Mouse (Mus musculus): ENCODE measurements around the gene Dio1. TPM values are rescaled to one million over a fixed set of nuclear protein-coding genes. Genes with fewer than 3 reads are reported as not detected.

Dio1 gene
- polyA plus RNA-seq, 1 experiment from 2014 or later, result not detected

DNA sequence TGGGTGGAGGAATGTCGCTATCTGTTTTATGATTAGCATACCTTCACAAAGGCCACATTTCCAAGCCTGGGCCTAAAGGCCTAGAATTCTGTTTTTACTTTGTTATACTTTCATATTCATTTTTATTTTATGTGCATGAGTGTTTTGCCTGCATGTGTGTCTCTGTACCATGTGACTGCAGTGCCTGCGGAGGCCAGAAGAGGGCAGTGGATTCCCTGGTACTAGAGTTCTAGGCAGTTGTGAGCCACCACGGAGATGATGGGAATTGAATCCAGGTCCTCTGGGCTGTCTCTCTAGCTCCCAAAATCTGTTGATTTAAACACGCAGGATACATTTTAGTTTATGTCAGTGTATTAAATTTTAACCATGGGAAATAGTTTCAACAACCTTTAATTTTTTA lies 26.5 kb upstream of the Dio1 start:
- H3K4me3 ChIP-seq, result no peak overlapping the region
- H3K9me3 ChIP-seq (replicated peaks), result peaks cover 3% of the 10 kb centered on the region; the same call in 1 of the 2 replicates
- WGBS, result 89% methylated on average over 4 of the region's 4 CpGs
- no peaks in the 10 kb centered on the region for H3K4me1 ChIP-seq
- H3K36me3 ChIP-seq, result 0 out of 2 replicates have a peak, but pooled peaks cover 10% of the 10 kb centered on the region
- DNase-seq (ENCODE audit: low spot score), result no peak
- H3K27me3 ChIP-seq (ENCODE audit: low read depth, poor library complexity, severe bottlenecking), result no peaks in the 10 kb centered on the region
- H3K27ac ChIP-seq (replicated peaks), result no peak overlapping the region

DNA sequence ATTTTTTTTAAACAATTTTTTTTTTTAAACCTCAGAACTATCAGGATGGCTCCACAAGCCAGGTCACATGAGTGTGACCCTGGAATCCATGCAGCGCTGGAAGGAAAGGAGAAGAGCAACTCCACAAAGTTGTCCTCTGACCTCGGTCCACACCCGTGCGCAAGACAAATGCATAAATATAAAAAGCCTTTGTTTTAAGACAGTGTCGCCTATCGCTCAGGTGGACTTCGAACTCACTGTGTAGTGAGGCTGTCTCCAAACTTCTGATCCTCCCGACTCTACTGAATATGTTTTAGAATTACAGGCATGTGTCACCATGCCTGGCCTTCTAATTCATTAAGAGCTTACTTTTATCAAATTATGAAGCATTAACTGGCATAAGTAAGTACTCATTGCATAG lies 21.6 kb upstream of the Dio1 start:
- H3K36me3 ChIP-seq, result peaks cover 27% of the 10 kb centered on the region
- H3K27ac ChIP-seq (replicated peaks), result no peak overlapping the region
- peaks cover 2% of the 10 kb centered on the region; the same call in 1 of the 2 replicates for H3K9me3 ChIP-seq (replicated peaks)
- H3K27me3 ChIP-seq (ENCODE audit: low read depth, poor library complexity, severe bottlenecking), result no peaks in the 10 kb centered on the region
- no peak overlapping the region for H3K4me3 ChIP-seq
- 97% methylated on average over 8 of the region's 8 CpGs for WGBS
- H3K4me1 ChIP-seq, result no peaks in the 10 kb centered on the region
- DNase-seq (ENCODE audit: low spot score), result no peak

DNA sequence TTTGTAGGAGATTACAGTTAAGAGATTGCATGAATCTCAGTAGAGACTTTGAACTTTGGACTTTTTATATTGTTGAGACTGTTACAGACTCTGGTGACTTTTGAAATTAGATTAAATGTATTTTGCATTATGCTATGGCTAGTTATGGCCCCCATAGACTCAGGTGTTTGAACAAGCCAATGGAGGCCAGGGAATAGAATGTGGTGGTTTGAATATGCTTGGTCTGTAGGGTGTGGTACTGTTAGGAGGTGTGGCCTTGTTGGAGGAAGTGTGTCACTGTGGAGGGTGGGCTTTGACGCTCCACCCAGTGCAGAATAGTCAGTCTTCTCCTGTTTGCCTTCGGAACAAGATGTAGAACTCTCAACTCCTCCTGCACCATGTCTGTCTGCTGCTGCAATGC lies 16.1 kb upstream of the Dio1 start:
- no peak overlapping the region for H3K4me3 ChIP-seq
- no peaks in the 10 kb centered on the region for H3K9me3 ChIP-seq (replicated peaks)
- DNase-seq (ENCODE audit: low spot score), result no peak
- H3K27me3 ChIP-seq (ENCODE audit: low read depth, poor library complexity, severe bottlenecking), result no peaks in the 10 kb centered on the region
- peaks cover 65% of the 10 kb centered on the region for H3K36me3 ChIP-seq
- no peaks in the 10 kb centered on the region for H3K4me1 ChIP-seq
- WGBS, result 95% methylated on average over 2 of the region's 2 CpGs
- H3K27ac ChIP-seq (replicated peaks), result no peak overlapping the region

DNA sequence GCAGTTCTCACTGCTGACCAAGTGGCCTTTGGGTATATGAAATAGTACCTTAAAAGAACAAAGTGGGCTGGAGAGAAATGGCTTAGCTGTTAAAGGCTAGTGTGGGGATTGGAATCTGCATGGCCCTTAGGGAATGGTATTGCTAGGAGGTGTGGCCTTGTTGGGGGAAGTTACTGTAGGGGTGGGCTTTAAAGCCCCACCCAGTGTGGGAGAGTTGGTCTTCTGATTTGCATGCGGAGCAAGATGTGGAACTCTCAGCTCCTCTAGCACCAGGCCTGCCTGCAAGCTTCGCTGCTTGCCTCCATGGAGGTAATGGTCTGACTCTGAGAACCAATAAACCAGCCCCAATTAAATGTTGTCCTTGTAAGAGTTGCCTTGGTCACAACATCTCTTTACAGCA lies 14.1 kb upstream of the Dio1 start:
- peaks cover 64% of the 10 kb centered on the region for H3K36me3 ChIP-seq
- H3K9me3 ChIP-seq (replicated peaks), result no peaks in the 10 kb centered on the region

DNA sequence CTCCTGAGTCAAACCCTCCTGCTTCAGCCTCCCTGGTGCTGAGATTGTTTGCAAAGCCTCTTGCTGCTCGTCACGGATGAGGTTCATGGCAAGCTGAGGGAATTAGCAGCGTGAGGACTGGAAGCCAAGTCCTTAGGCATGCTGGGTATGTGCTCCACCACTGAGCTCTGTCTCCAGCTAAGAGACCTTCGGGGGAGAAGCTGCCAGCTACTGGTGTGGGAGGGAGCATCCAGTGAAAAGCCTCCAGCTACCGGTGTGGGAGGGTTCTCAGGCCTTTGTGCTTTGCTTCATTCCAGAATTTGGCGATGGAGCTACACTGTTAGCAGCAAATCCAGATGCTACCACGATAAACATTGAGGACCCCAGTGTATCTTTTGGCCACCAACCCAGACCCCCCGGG lies 11.7 kb upstream of the Dio1 start:
- H3K27ac ChIP-seq (replicated peaks), result no peak overlapping the region
- peaks cover 52% of the 10 kb centered on the region for H3K36me3 ChIP-seq
- 84% methylated on average over 8 of the region's 8 CpGs for WGBS
- no peak for DNase-seq (ENCODE audit: low spot score)
- H3K9me3 ChIP-seq (replicated peaks), result no peaks in the 10 kb centered on the region
- peaks cover 14% of the 10 kb centered on the region for H3K4me1 ChIP-seq
- H3K27me3 ChIP-seq (ENCODE audit: low read depth, poor library complexity, severe bottlenecking), result no peaks in the 10 kb centered on the region
- H3K4me3 ChIP-seq, result no peak overlapping the region

More for the DNA sequence above, 14.1 kb upstream of the Dio1 start:
- no peak for DNase-seq (ENCODE audit: low spot score)
- 81% methylated on average over 2 of the region's 2 CpGs for WGBS
- H3K4me3 ChIP-seq, result no peak overlapping the region
- no peaks in the 10 kb centered on the region for H3K27me3 ChIP-seq (ENCODE audit: low read depth, poor library complexity, severe bottlenecking)
- no peak overlapping the region for H3K27ac ChIP-seq (replicated peaks)
- no peaks in the 10 kb centered on the region for H3K4me1 ChIP-seq

DNA sequence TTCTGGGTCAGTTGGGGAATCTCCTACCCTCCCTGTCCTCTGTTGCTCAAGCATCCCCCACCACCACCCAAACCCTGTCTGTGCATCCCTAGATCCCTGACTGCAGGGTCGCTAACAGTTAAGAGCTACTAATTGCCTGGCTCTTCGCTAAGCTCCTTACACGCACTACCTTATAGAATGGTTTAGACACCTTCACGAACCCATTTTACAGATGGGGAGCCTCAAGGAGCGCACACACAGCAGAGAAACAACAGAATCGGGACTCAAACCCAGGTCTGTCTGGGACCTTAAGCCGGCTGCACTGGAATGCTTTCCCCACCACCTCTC lies 7.5 kb upstream of the Dio1 start:
- 12% methylated on average over 7 of the region's 7 CpGs for whole genome bisulfite sequencing
- Histone ChIP-seq H3K27me3 (ENCODE audit: low read depth, poor library complexity, severe bottlenecking) (no peaks in the 10 kb centered on the region), H3K9me3 (replicated peaks) (no peaks in the 10 kb centered on the region), H3K27ac (replicated peaks) (peak overlapping the region; percentile 86), H3K4me1 (peaks cover 20% of the 10 kb centered on the region), H3K36me3 (peaks cover 17% of the 10 kb centered on the region), H3K4me3 (peak overlapping the region; percentile 73)
- DNase-seq (ENCODE audit: low spot score), result no peak

DNA sequence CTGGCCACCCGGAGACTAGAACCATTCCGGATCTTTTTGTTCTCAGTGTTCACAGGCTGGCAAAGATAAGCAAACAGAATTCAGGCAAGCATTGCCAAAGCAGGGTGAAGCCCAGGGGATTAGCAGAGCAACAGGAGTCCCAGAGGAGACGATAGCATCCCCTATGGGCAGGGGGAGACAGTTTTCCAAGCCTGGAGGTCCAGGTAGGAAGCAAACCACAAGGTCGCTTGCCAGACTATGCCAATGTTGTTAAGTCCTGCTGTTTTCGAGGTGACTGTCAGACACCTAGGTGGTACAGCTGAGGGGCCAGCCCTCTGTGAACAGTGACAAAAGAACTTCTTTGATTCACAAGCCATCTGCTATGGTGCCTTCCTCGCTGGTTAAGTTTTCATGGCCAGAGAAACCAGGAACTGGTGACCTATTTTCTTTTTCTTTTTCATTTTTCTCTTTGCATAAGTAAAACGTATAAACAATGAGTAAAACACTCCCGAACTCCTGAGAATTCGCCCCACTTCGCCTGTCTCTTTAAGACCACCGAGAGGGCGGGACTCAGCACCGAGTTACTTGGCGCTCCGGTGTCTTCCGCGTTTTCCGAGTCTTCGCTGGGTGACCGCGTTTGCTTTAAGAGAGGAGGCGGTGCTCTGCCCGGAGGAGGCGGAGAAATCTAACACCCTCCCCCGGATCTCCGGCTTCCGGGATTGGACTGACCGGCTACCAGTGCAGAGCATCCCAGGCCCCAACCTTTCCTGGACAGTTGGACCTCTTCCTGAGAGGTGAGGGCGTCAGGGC lies 6.9 kb upstream of the Dio1 start, which contains the start of gene Yipf1:
TSS of gene Yipf1 (plus strand) at position 674 of the 789 bp plus-strand sequence.
- peaks cover 20% of the 10 kb centered on the region for H3K4me1 ChIP-seq
- H3K4me3 ChIP-seq, result peak within 1 kb of the TSS; percentile 73
- H3K27me3 ChIP-seq (ENCODE audit: low read depth, poor library complexity, severe bottlenecking), result no peaks in the 10 kb centered on the region
- under 1% methylated on average over 29 of the region's 29 CpGs for WGBS
- peaks cover 11% of the 10 kb centered on the region for H3K36me3 ChIP-seq
- peak within 1 kb of the TSS; percentile 86 for H3K27ac ChIP-seq (replicated peaks)
- H3K9me3 ChIP-seq (replicated peaks), result no peaks in the 10 kb centered on the region
- DNase-seq (ENCODE audit: low spot score), result peak; percentile 88

DNA sequence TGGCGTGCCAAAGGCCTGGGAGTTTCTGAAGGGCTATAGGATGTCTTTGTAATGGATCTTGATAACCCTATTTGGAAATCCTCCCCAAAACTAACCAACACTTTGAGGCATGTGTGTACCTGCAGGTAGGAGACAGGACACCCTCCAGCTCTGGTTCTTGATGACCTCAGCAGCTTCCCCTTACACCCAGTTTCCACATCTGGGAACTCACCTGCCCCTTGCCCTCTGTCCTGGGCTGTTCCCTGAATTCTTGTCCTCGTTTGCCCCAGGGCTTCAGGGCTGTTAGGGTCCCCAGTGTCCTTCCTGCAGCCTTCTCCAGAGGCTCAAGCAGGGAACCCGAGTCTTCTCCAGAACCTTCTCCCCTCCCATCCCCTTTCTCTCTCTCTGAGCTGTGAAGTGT lies 3.4 kb downstream of the Dio1 start:
- Histone ChIP-seq H3K9me3 (replicated peaks) (no peaks in the 10 kb centered on the region), H3K4me1 (peaks cover 6% of the 10 kb centered on the region), H3K4me3 (no peak overlapping the region), H3K36me3 (no peaks in the 10 kb centered on the region), H3K27me3 (ENCODE audit: low read depth, poor library complexity, severe bottlenecking) (no peaks in the 10 kb centered on the region), H3K27ac (replicated peaks) (no peak overlapping the region)
- 71% methylated on average over 3 of the region's 3 CpGs for WGBS
- DNase-seq (ENCODE audit: low spot score), result no peak

DNA sequence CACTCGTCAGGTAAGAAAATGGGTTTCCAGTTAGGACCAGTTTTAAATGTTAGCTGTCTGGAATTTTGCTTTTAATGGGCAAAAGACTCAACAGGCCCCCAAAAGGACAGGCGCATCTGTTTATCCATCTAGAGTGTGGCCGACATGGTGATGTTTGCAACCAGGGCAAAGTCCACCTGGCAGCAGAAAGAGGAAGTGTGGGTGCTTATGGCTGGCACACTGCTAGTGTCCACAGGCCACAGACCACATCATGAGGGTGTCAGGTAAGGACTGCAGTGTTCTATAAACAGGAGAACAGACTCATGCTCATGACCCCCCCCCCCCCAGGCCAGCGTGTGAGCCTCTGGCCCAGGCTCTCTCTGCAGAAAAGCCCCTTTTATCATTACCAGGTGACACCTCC lies 4.1 kb downstream of the Dio1 start:
- Histone ChIP-seq H3K27me3 (ENCODE audit: low read depth, poor library complexity, severe bottlenecking) (no peaks in the 10 kb centered on the region), H3K4me1 (peaks cover 6% of the 10 kb centered on the region), H3K4me3 (no peak overlapping the region), H3K27ac (replicated peaks) (no peak overlapping the region), H3K36me3 (no peaks in the 10 kb centered on the region), H3K9me3 (replicated peaks) (no peaks in the 10 kb centered on the region)
- 84% methylated on average over 4 of the region's 4 CpGs for WGBS
- DNase-seq (ENCODE audit: low spot score), result no peak

DNA sequence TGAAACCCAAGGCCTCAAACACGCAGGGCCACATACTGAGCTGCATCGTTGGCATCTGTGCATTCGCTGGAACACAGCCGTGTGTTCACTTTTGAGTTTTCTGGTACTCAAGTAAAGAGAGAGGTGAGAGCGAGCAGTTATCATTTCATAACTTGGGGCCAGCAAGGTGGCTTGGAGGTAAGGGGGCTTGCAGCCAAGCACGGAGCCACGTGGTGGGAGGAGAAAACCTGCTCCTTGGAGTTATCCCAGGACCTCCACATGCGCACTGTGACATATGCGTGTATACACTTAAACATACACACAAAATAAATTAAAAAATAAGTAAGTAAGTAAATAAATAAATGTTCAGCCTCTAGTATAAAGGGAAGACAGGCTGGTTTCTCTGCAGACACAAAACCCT lies 4.7 kb downstream of the Dio1 start:
- no peak overlapping the region for H3K27ac ChIP-seq (replicated peaks)
- H3K27me3 ChIP-seq (ENCODE audit: low read depth, poor library complexity, severe bottlenecking), result no peaks in the 10 kb centered on the region
- peaks cover 6% of the 10 kb centered on the region for H3K4me1 ChIP-seq
- no peaks in the 10 kb centered on the region for H3K9me3 ChIP-seq (replicated peaks)
- no peaks in the 10 kb centered on the region for H3K36me3 ChIP-seq
- no peak overlapping the region for H3K4me3 ChIP-seq
- 86% methylated on average over 9 of the region's 9 CpGs for WGBS
- no peak for DNase-seq (ENCODE audit: low spot score)

DNA sequence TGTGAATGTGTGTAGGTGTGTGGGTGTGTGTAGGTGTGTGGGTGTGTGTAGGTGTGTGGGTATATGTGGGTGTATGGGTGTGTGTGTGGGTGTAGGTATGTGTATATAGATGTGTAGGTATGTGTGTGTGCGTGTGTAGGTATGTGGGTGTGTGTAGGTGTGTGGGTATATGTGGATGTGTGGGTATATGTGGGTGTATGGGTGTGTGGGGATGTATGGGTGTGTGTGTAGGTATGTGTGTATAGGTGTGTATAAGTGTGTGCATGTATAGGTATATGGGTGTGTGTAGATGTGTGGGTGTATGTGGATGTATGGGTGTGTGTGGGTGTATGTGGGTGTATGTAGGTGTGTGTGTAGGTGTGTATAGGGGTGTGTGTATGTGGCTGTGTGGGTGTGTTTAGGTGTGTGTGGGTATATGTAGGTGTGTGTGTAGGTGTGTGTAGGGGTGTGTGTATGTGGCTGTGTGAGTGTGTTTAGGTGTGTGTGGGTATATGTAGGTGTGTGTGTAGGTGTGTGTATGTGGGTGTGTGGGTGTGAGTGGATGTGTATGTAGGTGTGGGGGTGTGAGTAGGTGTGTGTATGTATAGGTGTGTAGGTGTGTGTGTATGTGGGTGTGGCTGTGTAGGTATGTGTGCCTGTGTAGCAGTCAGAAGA lies 5.9 kb downstream of the Dio1 start:
- peaks cover 6% of the 10 kb centered on the region for H3K4me1 ChIP-seq
- DNase-seq (ENCODE audit: low spot score), result no peak
- 95% methylated on average over 1 of the region's 1 CpGs for WGBS
- no peaks in the 10 kb centered on the region for H3K9me3 ChIP-seq (replicated peaks)
- no peaks in the 10 kb centered on the region for H3K27me3 ChIP-seq (ENCODE audit: low read depth, poor library complexity, severe bottlenecking)
- H3K27ac ChIP-seq (replicated peaks), result no peak overlapping the region
- H3K36me3 ChIP-seq, result no peaks in the 10 kb centered on the region
- H3K4me3 ChIP-seq, result no peak overlapping the region

DNA sequence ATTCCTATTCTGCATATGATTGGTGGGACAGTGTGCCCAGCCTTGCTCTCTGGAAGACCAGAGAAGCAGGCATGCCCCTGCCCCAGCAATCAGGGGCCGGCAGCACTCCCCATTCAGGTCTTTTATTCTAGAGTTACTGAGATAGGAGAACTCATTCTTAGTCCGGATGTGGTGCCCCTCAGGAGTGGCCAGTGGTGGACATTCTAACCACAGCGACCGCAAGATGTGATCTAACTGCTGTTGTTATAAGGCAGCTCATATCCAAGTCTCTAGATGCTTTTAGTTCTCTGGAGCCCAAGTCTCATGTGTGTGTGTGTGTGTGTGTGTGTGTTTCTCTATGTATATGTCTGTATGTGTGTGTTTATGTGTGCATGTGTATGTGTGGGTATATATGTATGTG lies 6.6 kb downstream of the Dio1 start:
- H3K27me3 ChIP-seq (ENCODE audit: low read depth, poor library complexity, severe bottlenecking), result no peaks in the 10 kb centered on the region
- H3K9me3 ChIP-seq (replicated peaks), result no peaks in the 10 kb centered on the region
- H3K27ac ChIP-seq (replicated peaks), result no peak overlapping the region
- H3K4me3 ChIP-seq, result no peak overlapping the region
- H3K36me3 ChIP-seq, result no peaks in the 10 kb centered on the region
- peaks cover 3% of the 10 kb centered on the region for H3K4me1 ChIP-seq
- no peak for DNase-seq (ENCODE audit: low spot score)
- WGBS, result 86% methylated on average over 4 of the region's 4 CpGs

DNA sequence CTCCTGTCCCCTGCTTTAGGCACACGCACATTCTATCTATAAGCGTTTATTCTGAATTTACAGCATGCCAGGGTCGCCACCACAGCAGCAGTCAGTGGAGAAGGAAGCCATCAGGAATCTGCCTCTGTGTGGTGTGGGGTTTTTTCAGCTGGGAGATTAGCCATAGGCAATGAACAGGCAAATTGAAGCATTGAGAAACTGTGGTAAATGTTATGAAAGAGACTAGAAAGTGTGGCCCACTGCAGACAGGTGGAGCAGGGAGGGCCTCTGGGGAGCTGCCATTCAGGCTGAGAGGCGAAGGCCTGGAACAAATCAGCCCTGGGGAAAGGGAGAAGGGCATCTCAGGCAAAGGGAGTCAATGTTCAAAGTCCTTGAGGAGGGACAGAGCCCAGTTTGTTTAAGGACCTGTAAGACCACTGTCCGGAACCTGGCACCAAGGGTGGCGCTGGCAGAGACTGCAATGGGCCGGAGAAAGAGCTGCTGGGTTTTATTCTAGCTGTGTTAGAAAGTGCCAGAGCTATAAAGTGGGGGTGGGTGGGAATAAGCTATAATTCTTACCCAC lies 7.1 kb downstream of the Dio1 start:
- 90% methylated on average over 7 of the region's 7 CpGs for WGBS
- Histone ChIP-seq H3K27me3 (ENCODE audit: low read depth, poor library complexity, severe bottlenecking) (no peaks in the 10 kb centered on the region), H3K36me3 (no peaks in the 10 kb centered on the region), H3K27ac (replicated peaks) (no peak overlapping the region), H3K9me3 (replicated peaks) (no peaks in the 10 kb centered on the region), H3K4me3 (no peak overlapping the region), H3K4me1 (no peaks in the 10 kb centered on the region)
- no peak for DNase-seq (ENCODE audit: low spot score)
